Mouse (Mus musculus) neural tube, embryonic 14.5 days (tissue): ENCODE data around the gene Rtn1. TPM values are rescaled to one million over a fixed set of nuclear protein-coding genes. Genes with fewer than 3 reads are reported as not detected.
"Not testable (repeated sequence)": the region's sequence is repeated elsewhere in the genome, so short reads cannot be mapped to it uniquely, and the experiment has no call there.

Source experiments
- ATAC-seq: fragments of 200-750 bp; cut with Nextera tagmentation; 2 replicates; pipeline ENCODE4 v1.8.0; 2017; ENCODE audit warnings: low read depth, mild to moderate bottlenecking, moderate TSS enrichment, moderate library complexity
- H3K27ac ChIP-seq: fragments of 300-500 bp; sonication (generic); 2 replicates; pipeline ENCODE4 v1.5.1; 2014; ENCODE audit warnings: low read depth, mild to moderate bottlenecking, control low read depth, low read length, moderate library complexity, mixed read lengths
- H3K27me3 ChIP-seq: fragments of 300-500 bp; sonication (generic); 2 replicates; pipeline ENCODE4 v1.6.1; 2014; ENCODE audit warnings: low read length; ENCODE audit not compliant: control insufficient read depth, insufficient read depth
- H3K36me3 ChIP-seq: fragments of 300-500 bp; sonication (generic); 2 replicates; pipeline ENCODE4 v1.6.1; 2014; ENCODE audit warnings: low read length, mixed read lengths; ENCODE audit not compliant: control insufficient read depth, insufficient read depth
- H3K4me1 ChIP-seq: fragments of 300-500 bp; sonication (generic); 2 replicates; pipeline ENCODE4 v1.6.1; 2014; ENCODE audit warnings: low read length; ENCODE audit not compliant: control insufficient read depth, insufficient read depth
- H3K4me2 ChIP-seq: fragments of 300-500 bp; sonication (generic); 2 replicates; pipeline ENCODE4 v1.6.1; 2014; ENCODE audit warnings: mild to moderate bottlenecking, low read depth, low read length, control low read depth
- H3K4me3 ChIP-seq: fragments of 300-500 bp; sonication (generic); 2 replicates; pipeline ENCODE4 v1.5.1; 2014; ENCODE audit warnings: low read depth, low read length, control low read depth, mixed read lengths
- H3K9ac ChIP-seq: fragments of 300-500 bp; sonication (generic); replicated peaks from 2 replicates; pipeline ENCODE4 v1.6.1; 2014; ENCODE audit warnings: low read depth, mild to moderate bottlenecking, control low read depth, low read length, mixed read lengths
- H3K9me3 ChIP-seq: fragments of 300-500 bp; sonication (generic); 2 replicates; pipeline ENCODE4 v1.6.1; 2016; ENCODE audit warnings: low read length; ENCODE audit not compliant: control insufficient read depth
- WGBS: fragments of 180-500 bp; shearing (Covaris S2); extraction: QIAGEN DNeasy Blood & Tissue Kit; methylation state at CpG from one replicate; pipeline ENCODE4 v1.1.7; 2014; 5-methylcytosine and 5-hydroxymethylcytosine counted together
- polyA plus RNA-seq: library from polyadenylated mRNA; unstranded; fragments of >200 nt; fragmentation: Nextera tagmentation; extraction: Ambion mirVana; gene quantifications from 2 replicates; pipeline ENCODE4 v1.2.1, GENCODE M21; 2014

Gene Rtn1
- polyA plus RNA-seq, 1 experiment from 2014 or later: 3,331 TPM

GRCm38 (mm10) chr12:72301431-72301830 is 107.4 kb downstream of the Rtn1 start:
- H3K36me3 ChIP-seq: no peaks in the 10 kb centered on the region
- no peak for ATAC-seq
- H3K9me3 ChIP-seq: no peaks in the 10 kb centered on the region
- no peaks in the 10 kb centered on the region for H3K27me3 ChIP-seq
- H3K9ac ChIP-seq: no peak overlapping the region
- H3K4me2 ChIP-seq: no peak overlapping the region
- no peak overlapping the region for H3K4me3 ChIP-seq
- WGBS: 51% methylated on average over 8 of the region's 8 CpGs
- H3K27ac ChIP-seq: no peak overlapping the region
- 0 out of 2 replicates have a peak, but pooled peaks cover 6% of the 10 kb centered on the region for H3K4me1 ChIP-seq

GRCm38 (mm10) chr12:72300971-72301370 is 107.9 kb downstream of the Rtn1 start:
- no peaks in the 10 kb centered on the region for H3K9me3 ChIP-seq
- H3K9ac ChIP-seq: no peak overlapping the region
- ATAC-seq: no peak
- H3K27me3 ChIP-seq: no peaks in the 10 kb centered on the region
- H3K36me3 ChIP-seq: no peaks in the 10 kb centered on the region
- 0 out of 2 replicates have a peak, but pooled peaks cover 6% of the 10 kb centered on the region for H3K4me1 ChIP-seq
- H3K27ac ChIP-seq: no peak overlapping the region
- no peak overlapping the region for H3K4me2 ChIP-seq
- 78% methylated on average over 8 of the region's 8 CpGs for WGBS
- no peak overlapping the region for H3K4me3 ChIP-seq

GRCm38 (mm10) chr12:72298222-72298621 is 110.6 kb downstream of the Rtn1 start:
- H3K36me3 ChIP-seq: no peaks in the 10 kb centered on the region
- no peak overlapping the region for H3K27ac ChIP-seq
- no peak overlapping the region for H3K4me2 ChIP-seq
- no peaks in the 10 kb centered on the region for H3K27me3 ChIP-seq
- H3K9ac ChIP-seq: no peak overlapping the region
- WGBS: 59% methylated on average over 7 of the region's 7 CpGs
- no peak for ATAC-seq
- H3K9me3 ChIP-seq: no peaks in the 10 kb centered on the region
- H3K4me3 ChIP-seq: no peak overlapping the region
- H3K4me1 ChIP-seq: no peaks in the 10 kb centered on the region

- 91% methylated on average over 5 of the region's 5 CpGs for WGBS
- Histone ChIP-seq H3K9ac (no peak overlapping the region), H3K4me3 (no peak overlapping the region), H3K27me3 (no peaks in the 10 kb centered on the region), H3K36me3 (no peaks in the 10 kb centered on the region), H3K4me1 (no peaks in the 10 kb centered on the region), H3K4me2 (no peak overlapping the region), H3K9me3 (no peaks in the 10 kb centered on the region), H3K27ac (no peak overlapping the region)
- ATAC-seq: no peak
Observed at GRCm38 (mm10) chr12:72296552-72296951, 112.3 kb downstream of the Rtn1 start.

GRCm38 (mm10) chr12:72293185-72293584 is 115.7 kb downstream of the Rtn1 start:
- not testable (repeated sequence) for H3K27ac ChIP-seq, H3K4me3 ChIP-seq, ATAC-seq, H3K4me2 ChIP-seq, H3K27me3 ChIP-seq, H3K9ac ChIP-seq, H3K4me1 ChIP-seq, H3K36me3 ChIP-seq, H3K9me3 ChIP-seq
- 96% methylated on average over 3 of the region's 3 CpGs for WGBS

- Histone ChIP-seq H3K36me3 (no peaks in the 10 kb centered on the region), H3K9me3 (no peaks in the 10 kb centered on the region), H3K27ac (no peak overlapping the region), H3K9ac (no peak overlapping the region), H3K4me3 (no peak overlapping the region), H3K4me2 (no peak overlapping the region), H3K4me1 (no peaks in the 10 kb centered on the region), H3K27me3 (no peaks in the 10 kb centered on the region)
- no peak for ATAC-seq
- 65% methylated on average over 2 of the region's 2 CpGs for WGBS
Observed at GRCm38 (mm10) chr12:72292566-72292965, 116.3 kb downstream of the Rtn1 start.

- no peak for ATAC-seq
- 93% methylated on average over 4 of the region's 4 CpGs for WGBS
- Histone ChIP-seq H3K4me2 (no peak overlapping the region), H3K27me3 (no peaks in the 10 kb centered on the region), H3K36me3 (no peaks in the 10 kb centered on the region), H3K4me3 (no peak overlapping the region), H3K27ac (no peak overlapping the region), H3K4me1 (no peaks in the 10 kb centered on the region), H3K9ac (no peak overlapping the region), H3K9me3 (no peaks in the 10 kb centered on the region)
Observed at GRCm38 (mm10) chr12:72291266-72291665, 117.6 kb downstream of the Rtn1 start.

- WGBS: 47% methylated on average over 3 of the region's 3 CpGs
- no peak overlapping the region for H3K4me2 ChIP-seq
- H3K36me3 ChIP-seq: no peaks in the 10 kb centered on the region
- no peak overlapping the region for H3K9ac ChIP-seq
- no peaks in the 10 kb centered on the region for H3K27me3 ChIP-seq
- no peak overlapping the region for H3K4me3 ChIP-seq
- ATAC-seq: no peak
- no peak overlapping the region for H3K27ac ChIP-seq
- no peaks in the 10 kb centered on the region for H3K9me3 ChIP-seq
- H3K4me1 ChIP-seq: no peaks in the 10 kb centered on the region
Observed at GRCm38 (mm10) chr12:72288215-72288614, 120.6 kb downstream of the Rtn1 start.

GRCm38 (mm10) chr12:72287332-72288004 is 121.4 kb downstream of the Rtn1 start:
- ATAC-seq: no peak
- Histone ChIP-seq H3K36me3 (no peaks in the 10 kb centered on the region), H3K4me3 (no peak overlapping the region), H3K4me1 (no peaks in the 10 kb centered on the region), H3K4me2 (no peak overlapping the region), H3K27me3 (no peaks in the 10 kb centered on the region), H3K9ac (no peak overlapping the region), H3K27ac (no peak overlapping the region), H3K9me3 (no peaks in the 10 kb centered on the region)
- 85% methylated on average over 4 of the region's 4 CpGs for WGBS
